Mouse (Mus musculus) lung, postnatal 36 days (tissue): ENCODE measurements around the gene H3f3a.

ENCODE experiments used
- DNase-seq: peaks from one replicate; pipeline ENCODE4 v3.0.0; 2022; ENCODE audit warnings: mixed read lengths

The H3f3a gene

GRCm38 (mm10) chr1:180757252-180757955, 56.3 kb downstream of the H3f3a start:
- no peak for DNase-seq

GRCm38 (mm10) chr1:180756711-180757110, 57.0 kb downstream of the H3f3a start:
- DNase-seq, result no peak

DNA sequence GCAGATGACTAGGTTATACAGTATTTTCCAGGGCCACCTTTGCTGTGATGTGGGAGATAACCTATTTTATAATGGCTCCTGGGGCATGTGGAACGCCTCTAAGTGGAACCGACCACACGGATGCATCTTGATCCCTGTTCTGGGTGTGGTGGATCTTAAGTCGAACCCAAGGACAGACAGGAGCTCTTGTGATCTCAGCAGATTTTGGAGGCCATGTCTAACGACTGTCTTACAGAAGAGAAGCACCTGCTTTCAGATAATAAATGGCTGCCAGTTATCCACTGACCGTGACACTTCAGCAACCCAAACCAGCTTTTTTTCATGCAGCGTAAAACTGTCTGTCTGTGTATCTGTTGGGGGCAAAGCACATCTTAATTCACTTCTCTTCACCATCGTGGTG, 59.4 kb downstream of the H3f3a start:
- no peak for DNase-seq

DNA sequence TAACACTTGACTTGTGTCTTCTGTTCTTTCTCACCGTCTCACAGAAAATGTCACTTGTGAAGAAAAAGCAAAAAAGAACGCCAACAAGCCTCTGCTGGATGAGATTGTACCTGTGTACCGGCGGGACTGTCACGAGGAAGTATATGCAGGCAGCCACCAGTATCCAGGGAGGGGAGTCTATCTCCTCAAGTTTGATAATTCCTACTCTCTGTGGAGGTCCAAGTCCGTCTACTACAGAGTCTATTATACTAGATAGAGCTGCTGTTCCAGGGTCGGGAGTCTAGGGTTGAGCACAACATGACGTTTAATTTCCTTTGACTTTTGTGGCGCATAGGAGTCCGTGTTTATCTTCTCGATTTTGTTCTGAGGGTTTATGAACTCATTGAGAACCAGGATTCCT, 61.6 kb downstream of the H3f3a start:
- no peak for DNase-seq
